Mouse (Mus musculus) forebrain, embryonic 12.5 days (tissue): ENCODE results near the gene Psma3. TPM values are rescaled to one million over a fixed set of nuclear protein-coding genes. Genes with fewer than 3 reads are reported as not detected.

ENCODE experiments used
- ATAC-seq: fragments of 200-750 bp; cut with Nextera tagmentation; 2 replicates; pipeline ENCODE4 v1.8.0; 2017; ENCODE audit warnings: moderate TSS enrichment; ENCODE audit not compliant: low FRiP score
- H3K27ac ChIP-seq: fragments of 300-500 bp; sonication (generic); 2 replicates; pipeline ENCODE4 v1.5.1; 2016; ENCODE audit warnings: mild to moderate bottlenecking
- H3K27me3 ChIP-seq: fragments of 300-500 bp; sonication (generic); 2 replicates; pipeline ENCODE4 v1.6.1; 2016; ENCODE audit warnings: mild to moderate bottlenecking
- H3K36me3 ChIP-seq: fragments of 300-500 bp; sonication (generic); replicated peaks from 2 replicates; pipeline ENCODE4 v1.6.1; 2016; ENCODE audit warnings: mild to moderate bottlenecking
- H3K4me1 ChIP-seq: fragments of 300-500 bp; sonication (generic); 2 replicates; pipeline ENCODE4 v1.6.1; 2016
- H3K4me2 ChIP-seq: fragments of 300-500 bp; sonication (generic); 2 replicates; pipeline ENCODE4 v1.6.1; 2016; ENCODE audit warnings: mild to moderate bottlenecking, moderate library complexity
- H3K4me3 ChIP-seq: fragments of 300-500 bp; sonication (generic); replicated peaks from 2 replicates; pipeline ENCODE4 v1.5.1; 2016; ENCODE audit warnings: mild to moderate bottlenecking
- H3K9ac ChIP-seq: fragments of 300-500 bp; sonication (generic); 2 replicates; pipeline ENCODE4 v1.6.1; 2016; ENCODE audit warnings: mild to moderate bottlenecking
- H3K9me3 ChIP-seq: fragments of 300-500 bp; sonication (generic); 2 replicates; pipeline ENCODE4 v1.6.1; 2016
- WGBS: fragments of 180-500 bp; shearing (Covaris S2); methylation state at CpG from one replicate; pipeline ENCODE4 v1.1.7; 2016; 5-methylcytosine and 5-hydroxymethylcytosine counted together
- polyA plus RNA-seq: library from polyadenylated mRNA; unstranded; fragments of >200 nt; fragmentation: Nextera tagmentation; extraction: Ambion mirVana; gene quantifications from 2 replicates; pipeline ENCODE4 v1.2.1, GENCODE M21; 2016

The Psma3 gene
- polyA plus RNA-seq, 1 experiment from 2014 or later = 547 TPM

DNA sequence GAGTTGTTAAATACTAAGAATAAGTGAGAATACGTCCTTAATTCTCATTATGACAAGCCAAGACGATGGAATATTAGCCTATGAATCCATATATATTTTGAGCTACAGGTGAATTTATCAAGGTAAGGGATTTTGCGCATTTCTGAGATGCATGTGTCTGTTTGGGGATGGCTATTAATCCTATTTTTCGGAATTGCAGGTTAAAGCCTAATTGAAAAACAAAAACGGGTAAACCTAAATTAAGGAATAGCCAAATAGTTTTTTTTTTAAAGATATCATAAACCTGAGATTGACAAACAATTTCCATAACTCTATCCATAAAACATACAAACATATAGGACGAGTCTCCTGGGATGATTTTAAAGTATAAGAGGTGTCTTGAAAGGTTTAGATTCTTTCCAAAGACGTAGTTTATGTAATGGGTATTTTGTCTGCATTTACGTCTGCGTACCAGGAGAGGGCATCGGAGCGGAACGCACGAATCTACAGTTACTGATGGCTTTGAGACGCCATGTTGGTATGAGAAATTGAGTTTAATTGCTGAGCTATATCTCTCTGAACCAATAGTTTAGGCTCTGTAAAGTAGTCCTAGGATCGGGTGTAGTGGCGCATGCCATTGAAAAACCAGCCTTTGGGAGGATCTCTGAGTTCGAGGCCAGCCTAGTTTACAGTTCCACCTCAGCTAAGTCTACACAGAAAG lies 4.8 kb upstream of the Psma3 start:
- Histone ChIP-seq H3K27me3 (no peaks in the 10 kb centered on the region), H3K4me1 (peaks cover 7% of the 10 kb centered on the region; the same call in 1 of the 2 replicates), H3K4me3 (peak overlapping the region; percentile 28), H3K36me3 (no peaks in the 10 kb centered on the region), H3K9ac (no peak overlapping the region), H3K4me2 (peak overlapping the region; percentile 41), H3K27ac (no peak overlapping the region), H3K9me3 (no peaks in the 10 kb centered on the region)
- ATAC-seq = no peak
- 4% methylated on average over 17 of the region's 17 CpGs for WGBS

DNA sequence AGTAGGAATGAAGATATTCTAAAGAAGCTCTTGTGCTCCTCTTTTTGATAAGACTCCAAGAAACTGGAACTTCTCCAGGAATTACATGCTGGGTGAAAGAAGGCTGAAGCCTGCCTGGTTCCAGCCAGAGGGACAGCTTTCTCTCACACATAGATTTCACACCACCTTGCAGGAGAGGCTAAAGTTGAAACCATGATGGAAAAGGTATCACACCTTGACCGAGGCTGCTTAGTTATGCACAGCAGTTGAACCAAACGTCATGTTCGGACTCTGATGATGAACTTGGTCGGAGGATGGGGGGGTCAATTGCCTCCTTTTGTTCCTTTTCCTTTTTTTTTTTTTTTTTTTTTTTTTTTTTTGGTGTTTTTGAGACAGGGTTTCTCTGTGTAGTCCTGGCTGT lies 590 bp upstream of the Psma3 start:
- ATAC-seq = no peak
- Histone ChIP-seq H3K4me1 (peaks cover 13% of the 10 kb centered on the region), H3K4me3 (peak overlapping the region; percentile 93; the same call in 1 of the 2 replicates), H3K9me3 (no peaks in the 10 kb centered on the region), H3K9ac (no peak overlapping the region), H3K4me2 (no peak overlapping the region), H3K36me3 (peaks cover 7% of the 10 kb centered on the region), H3K27me3 (no peaks in the 10 kb centered on the region), H3K27ac (no peak overlapping the region)
- WGBS = 86% methylated on average over 4 of the region's 4 CpGs

DNA sequence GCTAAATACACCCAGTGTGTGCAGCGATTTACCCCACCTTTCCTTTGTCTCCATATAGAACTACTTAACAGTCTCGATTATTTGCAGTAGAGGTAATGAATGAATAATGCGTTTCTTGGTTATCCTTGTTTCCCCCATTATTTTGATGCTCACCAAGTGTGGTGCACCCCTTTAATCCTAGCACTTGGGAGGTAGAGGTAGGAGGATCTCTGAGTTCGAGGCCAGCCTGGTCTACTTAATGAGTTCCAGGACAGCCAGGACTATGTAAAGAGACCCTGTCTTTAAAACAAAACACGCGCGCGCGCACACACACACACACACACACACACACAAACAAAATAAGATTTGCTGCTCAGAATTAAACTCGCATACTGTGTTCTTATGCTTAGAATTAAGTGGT lies 985 bp downstream of the Psma3 start:
- H3K4me1 ChIP-seq = peaks cover 13% of the 10 kb centered on the region
- no peak for ATAC-seq
- H3K27ac ChIP-seq = peak overlapping the region; percentile 95
- 35% methylated on average over 10 of the region's 10 CpGs for WGBS
- H3K9ac ChIP-seq = peak overlapping the region; percentile 91
- no peaks in the 10 kb centered on the region for H3K27me3 ChIP-seq
- H3K9me3 ChIP-seq = no peaks in the 10 kb centered on the region
- peak overlapping the region; percentile 70 for H3K4me2 ChIP-seq
- peak overlapping the region; percentile 93 for H3K4me3 ChIP-seq
- peaks cover 19% of the 10 kb centered on the region for H3K36me3 ChIP-seq

DNA sequence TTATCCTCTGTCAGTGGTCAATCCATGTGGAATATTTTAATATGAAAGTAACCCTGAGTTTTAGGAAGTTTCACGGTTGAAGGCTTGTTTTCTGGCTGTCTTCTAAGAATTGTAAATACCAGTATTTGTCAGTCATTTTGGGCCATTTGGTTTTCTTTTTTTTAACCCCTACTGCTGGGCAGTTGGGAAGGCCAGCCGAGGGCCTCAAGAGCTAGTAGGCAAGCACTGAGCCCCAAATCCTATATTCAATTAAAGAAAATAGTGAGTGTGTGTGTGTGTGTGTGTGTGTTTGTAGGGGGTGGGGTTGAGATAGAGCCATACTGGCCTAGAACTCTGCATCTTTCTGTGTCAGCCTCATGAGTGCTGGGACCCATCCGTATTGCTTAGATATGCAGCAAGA lies 1.5 kb downstream of the Psma3 start:
- Histone ChIP-seq H3K27ac (no peak overlapping the region), H3K4me1 (peaks cover 13% of the 10 kb centered on the region), H3K27me3 (no peaks in the 10 kb centered on the region), H3K4me3 (peak overlapping the region; percentile 93), H3K4me2 (peak overlapping the region; percentile 70), H3K36me3 (peaks cover 23% of the 10 kb centered on the region), H3K9me3 (no peaks in the 10 kb centered on the region), H3K9ac (peak overlapping the region; percentile 91; the same call in 1 of the 2 replicates)
- 83% methylated on average over 3 of the region's 3 CpGs for WGBS
- ATAC-seq = no peak

DNA sequence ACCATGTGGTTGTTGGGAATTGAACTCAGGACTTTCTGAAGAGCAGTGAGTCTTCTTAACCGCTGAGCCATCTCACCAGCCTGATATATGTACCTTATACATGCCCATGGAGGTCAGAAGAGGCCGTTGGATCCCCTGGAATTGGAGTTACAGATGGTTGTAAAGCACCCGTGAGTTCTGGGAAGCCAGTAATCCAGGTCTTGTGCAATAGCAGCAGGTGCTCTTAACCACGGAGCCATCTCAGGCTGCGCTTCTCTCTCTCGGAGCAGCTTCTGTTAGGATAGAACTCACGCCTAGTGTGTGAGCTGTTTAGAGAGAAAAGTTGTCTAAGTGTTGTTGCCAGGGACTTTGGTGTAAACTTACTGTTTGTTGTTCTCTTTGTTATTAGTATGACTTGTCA lies 3.9 kb downstream of the Psma3 start:
- H3K9ac ChIP-seq = no peak overlapping the region
- no peak overlapping the region for H3K4me3 ChIP-seq
- 91% methylated on average over 7 of the region's 7 CpGs for WGBS
- peaks cover 13% of the 10 kb centered on the region for H3K4me1 ChIP-seq
- no peaks in the 10 kb centered on the region for H3K27me3 ChIP-seq
- H3K36me3 ChIP-seq = peaks cover 35% of the 10 kb centered on the region
- H3K9me3 ChIP-seq = no peaks in the 10 kb centered on the region
- H3K4me2 ChIP-seq = no peak overlapping the region
- no peak overlapping the region for H3K27ac ChIP-seq
- no peak for ATAC-seq

DNA sequence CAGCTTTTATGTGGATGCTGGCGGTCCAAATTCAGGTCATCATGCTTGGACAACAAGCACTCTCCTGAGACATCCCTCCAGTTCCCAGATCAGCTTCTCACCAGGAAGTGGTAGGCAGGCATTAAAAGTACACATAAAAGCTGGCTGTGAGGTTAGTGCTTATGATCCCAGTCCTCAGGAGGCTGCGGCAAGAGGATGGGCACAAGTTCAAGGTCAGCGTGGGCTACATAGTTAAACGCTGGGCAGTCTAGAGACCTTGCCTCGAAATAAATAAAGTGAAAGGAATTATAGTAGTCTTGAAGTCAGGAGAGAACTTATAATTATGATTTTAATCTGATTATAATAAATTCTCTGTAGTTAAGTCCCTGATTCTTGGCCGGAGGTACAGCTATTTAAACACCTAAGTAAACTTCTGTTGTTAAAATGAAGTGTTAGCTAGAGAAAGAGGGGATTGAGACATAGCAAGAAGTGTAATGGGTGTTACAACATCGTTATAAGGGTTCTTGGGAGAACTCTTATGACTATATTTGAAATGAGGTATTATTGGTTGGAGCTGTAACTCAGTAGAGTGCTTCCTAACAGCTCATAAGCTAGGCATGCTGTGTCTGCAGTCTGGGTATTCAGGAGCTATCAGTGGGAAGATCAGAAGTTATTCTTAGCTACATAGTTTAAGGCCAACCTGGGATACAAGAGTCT lies 10.6 kb downstream of the Psma3 start:
- H3K4me2 ChIP-seq = no peak overlapping the region
- no peak for ATAC-seq
- peaks cover 81% of the 10 kb centered on the region for H3K36me3 ChIP-seq
- 96% methylated on average over 7 of the region's 7 CpGs for WGBS
- H3K4me1 ChIP-seq = no peaks in the 10 kb centered on the region
- H3K9me3 ChIP-seq = no peaks in the 10 kb centered on the region
- no peak overlapping the region for H3K27ac ChIP-seq
- no peak overlapping the region for H3K4me3 ChIP-seq
- no peaks in the 10 kb centered on the region for H3K27me3 ChIP-seq
- no peak overlapping the region for H3K9ac ChIP-seq

DNA sequence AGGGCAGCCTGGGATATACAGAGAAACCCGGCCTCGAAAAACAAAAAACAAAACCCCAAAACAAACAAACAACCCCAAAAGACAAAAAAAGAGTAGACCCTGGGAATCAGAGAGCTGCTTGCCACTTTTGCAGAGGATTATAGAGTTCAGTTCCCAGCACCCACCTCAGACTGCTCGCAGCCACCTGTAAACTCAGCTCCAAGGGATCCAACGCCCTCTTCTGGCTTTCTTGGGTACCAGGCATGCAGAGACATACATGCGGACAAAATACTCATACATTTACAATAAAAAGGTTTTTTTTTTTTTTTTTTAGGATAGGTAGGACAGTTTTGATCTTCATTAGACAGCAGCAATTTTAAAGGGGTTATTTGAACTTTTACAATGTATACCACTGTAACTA lies 22.8 kb downstream of the Psma3 start:
- 91% methylated on average over 5 of the region's 5 CpGs for WGBS
- no peak for ATAC-seq
- Histone ChIP-seq H3K9ac (no peak overlapping the region), H3K4me2 (no peak overlapping the region), H3K27me3 (no peaks in the 10 kb centered on the region), H3K4me3 (no peak overlapping the region), H3K27ac (no peak overlapping the region), H3K4me1 (no peaks in the 10 kb centered on the region; the same call in 1 of the 2 replicates), H3K36me3 (peaks cover 66% of the 10 kb centered on the region), H3K9me3 (no peaks in the 10 kb centered on the region)

DNA sequence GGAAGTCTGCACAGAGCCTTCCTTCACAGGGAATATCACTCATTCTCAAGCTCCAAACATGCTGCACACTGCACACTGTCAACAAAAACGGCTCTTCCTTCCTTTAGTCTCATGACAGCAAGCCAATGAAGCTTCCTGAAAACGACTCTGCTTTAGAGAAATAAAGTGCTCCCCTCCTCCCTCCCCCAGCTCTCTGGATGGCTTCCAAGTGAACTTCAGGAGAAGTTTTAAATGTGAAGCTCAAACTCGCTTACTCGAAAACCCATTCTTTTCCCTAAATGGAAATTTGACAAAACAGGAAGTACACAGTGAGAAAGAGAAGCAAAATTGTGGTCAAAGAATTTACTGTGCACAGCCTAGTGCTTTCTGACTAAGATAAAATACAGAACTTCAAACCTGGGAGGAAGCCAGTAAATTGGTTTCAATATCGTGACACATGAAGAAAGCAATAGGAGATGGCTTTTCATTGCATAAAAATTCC lies 25.0 kb downstream of the Psma3 start:
- Histone ChIP-seq H3K4me3 (no peak overlapping the region), H3K4me2 (no peak overlapping the region), H3K9me3 (no peaks in the 10 kb centered on the region), H3K27me3 (no peaks in the 10 kb centered on the region), H3K36me3 (peaks cover 54% of the 10 kb centered on the region), H3K9ac (no peak overlapping the region), H3K27ac (no peak overlapping the region), H3K4me1 (no peaks in the 10 kb centered on the region; the same call in 1 of the 2 replicates)
- 67% methylated on average over 5 of the region's 5 CpGs for WGBS
- no peak for ATAC-seq

DNA sequence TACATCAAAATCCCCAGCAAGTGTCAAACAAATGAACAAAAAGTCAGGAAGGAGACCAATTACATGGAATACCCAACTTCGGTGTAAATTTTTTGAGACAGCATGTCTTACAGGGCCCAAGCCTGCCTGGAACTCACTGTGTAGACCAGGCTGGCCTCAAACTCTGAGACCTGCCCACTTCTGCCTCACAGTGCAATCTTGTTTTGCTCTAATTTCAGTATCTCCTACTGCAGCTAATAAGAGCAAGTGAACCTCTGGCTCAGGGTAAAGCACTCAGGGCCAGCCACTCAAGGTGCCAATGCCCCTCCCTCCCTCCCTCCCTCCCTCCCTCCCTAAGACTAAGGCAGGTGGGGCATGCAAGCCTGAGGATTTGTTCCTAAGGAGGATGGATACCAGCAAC lies 25.9 kb downstream of the Psma3 start:
- Histone ChIP-seq H3K36me3 (peaks cover 57% of the 10 kb centered on the region), H3K4me3 (no peak overlapping the region), H3K9me3 (no peaks in the 10 kb centered on the region), H3K27me3 (no peaks in the 10 kb centered on the region), H3K9ac (no peak overlapping the region), H3K4me2 (no peak overlapping the region), H3K27ac (no peak overlapping the region), H3K4me1 (no peaks in the 10 kb centered on the region; the same call in 1 of the 2 replicates)
- WGBS = 95% methylated on average over 1 of the region's 1 CpGs
- no peak for ATAC-seq

DNA sequence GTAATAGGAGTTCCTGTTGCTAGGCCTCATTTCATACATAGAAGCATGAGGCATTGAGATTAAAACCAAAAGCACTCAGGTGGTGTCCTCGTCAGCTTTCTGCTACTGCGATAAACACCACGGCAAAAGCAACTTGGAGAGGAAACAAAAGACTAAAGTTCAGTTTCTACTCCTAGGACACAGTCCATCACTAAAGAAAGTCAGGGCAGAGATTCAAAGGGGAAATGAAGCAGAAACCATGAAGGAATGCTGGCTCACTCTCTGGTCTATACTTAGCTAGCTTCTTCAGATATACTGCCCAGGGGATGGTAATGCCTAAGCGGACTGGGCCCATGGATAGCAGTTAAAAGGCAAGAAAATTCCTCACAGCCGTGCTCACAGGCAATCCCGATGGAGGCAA lies 27.0 kb downstream of the Psma3 start:
- H3K9me3 ChIP-seq = no peaks in the 10 kb centered on the region
- no peak overlapping the region for H3K4me3 ChIP-seq
- peaks cover 56% of the 10 kb centered on the region for H3K36me3 ChIP-seq
- H3K27ac ChIP-seq = no peak overlapping the region
- no peak for ATAC-seq
- no peak overlapping the region for H3K4me2 ChIP-seq
- WGBS = 85% methylated on average over 6 of the region's 6 CpGs
- no peak overlapping the region for H3K9ac ChIP-seq
- H3K4me1 ChIP-seq = no peaks in the 10 kb centered on the region; the same call in 1 of the 2 replicates
- no peaks in the 10 kb centered on the region for H3K27me3 ChIP-seq

DNA sequence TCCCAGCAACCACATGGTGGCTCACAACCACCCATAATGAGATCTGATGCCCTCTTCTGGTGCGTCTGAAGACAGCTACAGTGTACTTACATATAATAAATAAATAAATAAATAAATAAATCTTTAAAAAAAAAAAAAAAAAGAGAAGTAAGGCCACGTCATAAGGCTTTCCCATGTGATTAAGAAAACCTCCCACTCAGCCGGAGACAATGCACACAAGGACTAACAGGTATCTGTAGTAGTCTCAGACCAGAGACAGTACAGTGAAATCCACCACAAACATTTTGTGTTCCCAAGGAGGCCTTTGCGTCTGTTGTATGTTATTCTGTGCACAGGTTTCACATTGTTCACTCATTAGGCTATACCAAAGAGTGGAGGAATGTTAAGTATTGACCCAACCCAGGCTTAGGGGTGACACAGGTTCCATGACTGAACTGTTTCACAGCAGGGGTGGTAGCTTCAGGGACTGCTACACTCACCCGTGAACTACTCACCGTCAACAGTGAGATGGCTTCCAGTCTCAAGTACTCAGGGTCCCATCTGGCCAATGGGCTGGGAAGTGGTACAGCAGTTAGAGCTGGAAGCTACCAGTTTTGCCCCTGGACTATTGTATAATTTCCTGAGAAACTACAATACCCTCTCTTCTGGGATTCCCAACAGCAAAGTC lies 29.5 kb downstream of the Psma3 start:
- H3K36me3 ChIP-seq = peaks cover 57% of the 10 kb centered on the region
- no peaks in the 10 kb centered on the region for H3K9me3 ChIP-seq
- no peak overlapping the region for H3K4me2 ChIP-seq
- 96% methylated on average over 5 of the region's 6 CpGs for WGBS
- H3K4me3 ChIP-seq = no peak overlapping the region
- no peak overlapping the region for H3K9ac ChIP-seq
- H3K27me3 ChIP-seq = no peaks in the 10 kb centered on the region
- H3K27ac ChIP-seq = no peak overlapping the region
- H3K4me1 ChIP-seq = no peaks in the 10 kb centered on the region; the same call in 1 of the 2 replicates
- no peak for ATAC-seq

DNA sequence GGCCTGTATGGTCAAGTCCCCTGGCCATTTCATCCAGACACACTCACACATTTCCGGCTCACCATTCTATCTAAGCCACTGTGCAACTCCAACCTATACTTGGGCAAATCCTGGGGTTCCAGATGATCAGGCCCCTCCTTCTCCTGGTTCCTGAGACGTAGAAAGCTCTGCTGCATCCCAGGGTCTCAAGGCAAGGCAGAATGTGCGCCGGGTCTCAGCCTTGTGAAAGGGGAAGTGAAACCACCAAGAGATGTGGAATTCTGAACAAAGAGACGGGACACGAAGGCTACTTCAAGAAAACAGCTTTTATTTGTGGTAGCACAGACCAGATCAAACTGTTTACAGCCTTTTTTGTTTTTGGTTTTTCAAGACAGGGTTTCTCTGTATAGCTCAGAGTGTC lies 31.7 kb downstream of the Psma3 start:
- Histone ChIP-seq H3K9ac (no peak overlapping the region), H3K4me1 (no peaks in the 10 kb centered on the region), H3K27me3 (no peaks in the 10 kb centered on the region), H3K4me2 (no peak overlapping the region), H3K4me3 (no peak overlapping the region), H3K9me3 (no peaks in the 10 kb centered on the region), H3K27ac (no peak overlapping the region), H3K36me3 (peaks cover 57% of the 10 kb centered on the region)
- WGBS = 93% methylated on average over 6 of the region's 6 CpGs
- ATAC-seq = no peak
